Mouse (Mus musculus) c-Kit-negative CD71-positive TER-119-positive erythroid progenitor cells, embryonic 14.5 days (primary cell): ENCODE measurements around the gene Qrich2.
"Not testable (repeated sequence)": the region's sequence is repeated elsewhere in the genome, so short reads cannot be mapped to it uniquely, and the experiment has no call there.

Experiments used
- DNase-seq: peaks from one replicate; pipeline ENCODE4 v3.0.0-alpha.2; 2013; ENCODE audit warnings: low read depth, low spot score

Gene Qrich2

GRCm38 (mm10) chr11:116430723-116431427 lies 35.2 kb downstream of the Qrich2 start:
- DNase-seq: no peak

GRCm38 (mm10) chr11:116429862-116430613 lies 36.0 kb downstream of the Qrich2 start:
- no peak for DNase-seq

- DNase-seq: no peak
Measured at GRCm38 (mm10) chr11:116428872-116429859, 36.9 kb downstream of the Qrich2 start.

- DNase-seq: no peak
Measured at GRCm38 (mm10) chr11:116426852-116427575, 39.0 kb downstream of the Qrich2 start.

- DNase-seq: not testable (repeated sequence)
Measured at GRCm38 (mm10) chr11:116426328-116426727, 39.7 kb downstream of the Qrich2 start.

- DNase-seq: no peak
Measured at GRCm38 (mm10) chr11:116424621-116425407, 41.2 kb downstream of the Qrich2 start.

GRCm38 (mm10) chr11:116423782-116424620 lies 42.0 kb downstream of the Qrich2 start:
- DNase-seq: no peak

- DNase-seq: no peak
Measured at GRCm38 (mm10) chr11:116423214-116423613, 42.8 kb downstream of the Qrich2 start.

GRCm38 (mm10) chr11:116422562-116422961 lies 43.5 kb downstream of the Qrich2 start:
- no peak for DNase-seq

- DNase-seq: no peak
Measured at GRCm38 (mm10) chr11:116421102-116421501, 44.9 kb downstream of the Qrich2 start.

GRCm38 (mm10) chr11:116418841-116419462 lies 47.1 kb downstream of the Qrich2 start:
- DNase-seq: no peak

GRCm38 (mm10) chr11:116418194-116418840 lies 47.7 kb downstream of the Qrich2 start:
- DNase-seq: no peak

GRCm38 (mm10) chr11:116417054-116417453 lies 49.0 kb downstream of the Qrich2 start:
- no peak for DNase-seq

GRCm38 (mm10) chr11:116416196-116416943 lies 49.7 kb downstream of the Qrich2 start:
- DNase-seq: no peak

- DNase-seq: no peak
Measured at GRCm38 (mm10) chr11:116413631-116414022, 52.4 kb downstream of the Qrich2 start.

- no peak for DNase-seq
Measured at GRCm38 (mm10) chr11:116412904-116413630, 53.0 kb downstream of the Qrich2 start, which contains the start of gene Rnf157. Gene Rnf157 (minus strand): TSS chr11:116413032.
